Mouse (Mus musculus): ENCODE results near the gene Ifnar2. TPM values are rescaled to one million over a fixed set of nuclear protein-coding genes. Genes with fewer than 3 reads are reported as not detected.

Gene Ifnar2
- polyA plus RNA-seq, 1 experiment from 2014 or later = 40.4 TPM

- WGBS = 87% methylated on average over 4 of the region's 4 CpGs
- Histone ChIP-seq H3K27me3 (ENCODE audit: control insufficient read depth, insufficient read depth, low read length) (no peaks in the 10 kb centered on the region), H3K36me3 (replicated peaks; ENCODE audit: control insufficient read depth, insufficient read depth) (peaks cover 25% of the 10 kb centered on the region), H3K4me3 (replicated peaks; ENCODE audit: low read length) (no peak overlapping the region), H3K9ac (no peak overlapping the region), H3K4me1 (replicated peaks; ENCODE audit: control insufficient read depth, insufficient read depth, low read length) (no peaks in the 10 kb centered on the region), H3K9me3 (ENCODE audit: control insufficient read depth, low read length) (no peaks in the 10 kb centered on the region), H3K27ac (no peak overlapping the region), H3K4me2 (replicated peaks) (no peak overlapping the region)
- DNase-seq (ENCODE audit: low spot score) = no peak
- ATAC-seq (ENCODE audit: low FRiP score) = no peak
These were observed 9.0 kb downstream of the Ifnar2 start for GRCm38 (mm10) chr16:91381606-91382005.

- no peaks in the 10 kb centered on the region for H3K27me3 ChIP-seq (ENCODE audit: control insufficient read depth, insufficient read depth, low read length)
- H3K4me1 ChIP-seq (replicated peaks; ENCODE audit: control insufficient read depth, insufficient read depth, low read length) = no peaks in the 10 kb centered on the region
- H3K9me3 ChIP-seq (ENCODE audit: control insufficient read depth, low read length) = no peaks in the 10 kb centered on the region
- DNase-seq (ENCODE audit: low spot score) (no peak), ATAC-seq (ENCODE audit: low FRiP score) (no peak)
- H3K4me3 ChIP-seq (replicated peaks; ENCODE audit: low read length) = no peak overlapping the region
- no peak overlapping the region for H3K27ac ChIP-seq
- H3K4me2 ChIP-seq (replicated peaks) = no peak overlapping the region
- 88% methylated on average over 9 of the region's 9 CpGs for WGBS
- H3K36me3 ChIP-seq (replicated peaks; ENCODE audit: control insufficient read depth, insufficient read depth) = peaks cover 27% of the 10 kb centered on the region
- no peak overlapping the region for H3K9ac ChIP-seq
These were observed 9.7 kb downstream of the Ifnar2 start for GRCm38 (mm10) chr16:91382261-91382790.

GRCm38 (mm10) chr16:91384221-91384620, 11.6 kb downstream of the Ifnar2 start:
- no peak overlapping the region for H3K4me2 ChIP-seq (replicated peaks)
- WGBS = 85% methylated on average over 4 of the region's 4 CpGs
- H3K36me3 ChIP-seq (replicated peaks; ENCODE audit: control insufficient read depth, insufficient read depth) = peaks cover 42% of the 10 kb centered on the region
- H3K27me3 ChIP-seq (ENCODE audit: control insufficient read depth, insufficient read depth, low read length) = no peaks in the 10 kb centered on the region
- DNase-seq (ENCODE audit: low spot score) (no peak), ATAC-seq (ENCODE audit: low FRiP score) (no peak)
- no peaks in the 10 kb centered on the region for H3K9me3 ChIP-seq (ENCODE audit: control insufficient read depth, low read length)
- no peak overlapping the region for H3K27ac ChIP-seq
- H3K4me1 ChIP-seq (replicated peaks; ENCODE audit: control insufficient read depth, insufficient read depth, low read length) = no peaks in the 10 kb centered on the region
- no peak overlapping the region for H3K4me3 ChIP-seq (replicated peaks; ENCODE audit: low read length)
- no peak overlapping the region for H3K9ac ChIP-seq

GRCm38 (mm10) chr16:91385621-91386020, 13.0 kb downstream of the Ifnar2 start:
- no peak overlapping the region for H3K9ac ChIP-seq
- DNase-seq (ENCODE audit: low spot score) (no peak), ATAC-seq (ENCODE audit: low FRiP score) (no peak)
- 63% methylated on average over 10 of the region's 10 CpGs for WGBS
- H3K27me3 ChIP-seq (ENCODE audit: control insufficient read depth, insufficient read depth, low read length) = no peaks in the 10 kb centered on the region
- H3K4me3 ChIP-seq (replicated peaks; ENCODE audit: low read length) = no peak overlapping the region
- no peak overlapping the region for H3K4me2 ChIP-seq (replicated peaks)
- peak overlapping the region; percentile 38; the same call in 1 of the 2 replicates for H3K27ac ChIP-seq
- peaks cover 47% of the 10 kb centered on the region for H3K36me3 ChIP-seq (replicated peaks; ENCODE audit: control insufficient read depth, insufficient read depth)
- H3K9me3 ChIP-seq (ENCODE audit: control insufficient read depth, low read length) = no peaks in the 10 kb centered on the region
- H3K4me1 ChIP-seq (replicated peaks; ENCODE audit: control insufficient read depth, insufficient read depth, low read length) = no peaks in the 10 kb centered on the region

- Histone ChIP-seq H3K4me1 (replicated peaks; ENCODE audit: control insufficient read depth, insufficient read depth, low read length) (no peaks in the 10 kb centered on the region), H3K4me3 (replicated peaks; ENCODE audit: low read length) (no peak overlapping the region), H3K9ac (no peak overlapping the region), H3K9me3 (ENCODE audit: control insufficient read depth, low read length) (no peaks in the 10 kb centered on the region), H3K27me3 (ENCODE audit: control insufficient read depth, insufficient read depth, low read length) (no peaks in the 10 kb centered on the region), H3K36me3 (replicated peaks; ENCODE audit: control insufficient read depth, insufficient read depth) (peaks cover 49% of the 10 kb centered on the region), H3K27ac (no peak overlapping the region), H3K4me2 (replicated peaks) (no peak overlapping the region)
- WGBS = 91% methylated on average over 10 of the region's 10 CpGs
- ATAC-seq (ENCODE audit: low FRiP score) (no peak), DNase-seq (ENCODE audit: low spot score) (no peak)
These were observed 14.0 kb downstream of the Ifnar2 start for GRCm38 (mm10) chr16:91386419-91387120.

- DNase-seq (ENCODE audit: low spot score) = no peak
- H3K36me3 ChIP-seq (replicated peaks; ENCODE audit: control insufficient read depth, insufficient read depth) = peaks cover 55% of the 10 kb centered on the region
- no peak overlapping the region for H3K27ac ChIP-seq
- H3K9ac ChIP-seq = no peak overlapping the region
- H3K9me3 ChIP-seq (ENCODE audit: control insufficient read depth, low read length) = no peaks in the 10 kb centered on the region
- ATAC-seq (ENCODE audit: low FRiP score) = no peak
- WGBS = 86% methylated on average over 3 of the region's 3 CpGs
- no peak overlapping the region for H3K4me3 ChIP-seq (replicated peaks; ENCODE audit: low read length)
- no peaks in the 10 kb centered on the region for H3K27me3 ChIP-seq (ENCODE audit: control insufficient read depth, insufficient read depth, low read length)
- H3K4me2 ChIP-seq (replicated peaks) = no peak overlapping the region
- no peaks in the 10 kb centered on the region for H3K4me1 ChIP-seq (replicated peaks; ENCODE audit: control insufficient read depth, insufficient read depth, low read length)
These were observed 14.5 kb downstream of the Ifnar2 start for GRCm38 (mm10) chr16:91387121-91387486.

- no peaks in the 10 kb centered on the region for H3K27me3 ChIP-seq (ENCODE audit: control insufficient read depth, insufficient read depth, low read length)
- H3K9ac ChIP-seq = no peak overlapping the region
- no peak for ATAC-seq (ENCODE audit: low FRiP score)
- no peak overlapping the region for H3K27ac ChIP-seq
- no peaks in the 10 kb centered on the region for H3K9me3 ChIP-seq (ENCODE audit: control insufficient read depth, low read length)
- peaks cover 68% of the 10 kb centered on the region for H3K36me3 ChIP-seq (replicated peaks; ENCODE audit: control insufficient read depth, insufficient read depth)
- no peak overlapping the region for H3K4me3 ChIP-seq (replicated peaks; ENCODE audit: low read length)
- DNase-seq (ENCODE audit: low spot score) = no peak
- no peak overlapping the region for H3K4me2 ChIP-seq (replicated peaks)
- 92% methylated on average over 4 of the region's 4 CpGs for WGBS
- no peaks in the 10 kb centered on the region for H3K4me1 ChIP-seq (replicated peaks; ENCODE audit: control insufficient read depth, insufficient read depth, low read length)
These were observed 17.5 kb downstream of the Ifnar2 start for GRCm38 (mm10) chr16:91390100-91390499.

GRCm38 (mm10) chr16:91391421-91391820, 18.8 kb downstream of the Ifnar2 start, which contains the start of gene Gm21970:
Gm21970 (plus strand) TSS chr16:91391721.
- Histone ChIP-seq H3K36me3 (replicated peaks; ENCODE audit: control insufficient read depth, insufficient read depth) (peaks cover 70% of the 10 kb centered on the region), H3K9me3 (ENCODE audit: control insufficient read depth, low read length) (no peaks in the 10 kb centered on the region), H3K4me1 (replicated peaks; ENCODE audit: control insufficient read depth, insufficient read depth, low read length) (no peaks in the 10 kb centered on the region), H3K4me3 (replicated peaks; ENCODE audit: low read length) (no peak within 1 kb of the TSS), H3K9ac (no peak within 1 kb of the TSS), H3K27me3 (ENCODE audit: control insufficient read depth, insufficient read depth, low read length) (no peaks in the 10 kb centered on the region), H3K27ac (no peak within 1 kb of the TSS), H3K4me2 (replicated peaks) (no peak within 1 kb of the TSS)
- DNase-seq (ENCODE audit: low spot score) (no peak), ATAC-seq (ENCODE audit: low FRiP score) (no peak)
- WGBS = 86% methylated on average over 5 of the region's 5 CpGs

- H3K9me3 ChIP-seq (ENCODE audit: control insufficient read depth, low read length) = no peaks in the 10 kb centered on the region
- H3K4me1 ChIP-seq (replicated peaks; ENCODE audit: control insufficient read depth, insufficient read depth, low read length) = no peaks in the 10 kb centered on the region
- DNase-seq (ENCODE audit: low spot score) = no peak
- H3K9ac ChIP-seq = no peak overlapping the region
- no peak overlapping the region for H3K27ac ChIP-seq
- ATAC-seq (ENCODE audit: low FRiP score) = no peak
- 85% methylated on average over 4 of the region's 4 CpGs for WGBS
- H3K4me3 ChIP-seq (replicated peaks; ENCODE audit: low read length) = no peak overlapping the region
- H3K4me2 ChIP-seq (replicated peaks) = no peak overlapping the region
- H3K36me3 ChIP-seq (replicated peaks; ENCODE audit: control insufficient read depth, insufficient read depth) = peaks cover 46% of the 10 kb centered on the region
- no peaks in the 10 kb centered on the region for H3K27me3 ChIP-seq (ENCODE audit: control insufficient read depth, insufficient read depth, low read length)
These were observed 22.3 kb downstream of the Ifnar2 start for GRCm38 (mm10) chr16:91394826-91395410.
